Mouse (Mus musculus) heart, adult 8-10 months (tissue): ENCODE measurements around the gene Pde4d. TPM values are rescaled to one million over a fixed set of nuclear protein-coding genes. Genes with fewer than 3 reads are reported as not detected.

Experiments used
- DNase-seq: peaks from one replicate; pipeline ENCODE4 v3.0.0; 2022; ENCODE audit warnings: low spot score
- total RNA-seq, 4 experiments: library from RNA; stranded (reverse); gene quantifications; 2 replicates each; pipeline ENCODE4 v1.2.4; 2022

Pde4d gene
- total RNA-seq, 4 experiments from 2014 or later: 35.5 to 45.7 (median 42.5) TPM

- DNase-seq: no peak
Measured at GRCm38 (mm10) chr13:109491829-109492228, 1042.1 kb downstream of the Pde4d start.

- no peak for DNase-seq
Measured at GRCm38 (mm10) chr13:109500336-109500735, 1050.6 kb downstream of the Pde4d start.

GRCm38 (mm10) chr13:109502796-109503195 lies 1053.0 kb downstream of the Pde4d start:
- no peak for DNase-seq

- DNase-seq: no peak
Measured at GRCm38 (mm10) chr13:109506754-109507153, 1057.0 kb downstream of the Pde4d start.

DNA sequence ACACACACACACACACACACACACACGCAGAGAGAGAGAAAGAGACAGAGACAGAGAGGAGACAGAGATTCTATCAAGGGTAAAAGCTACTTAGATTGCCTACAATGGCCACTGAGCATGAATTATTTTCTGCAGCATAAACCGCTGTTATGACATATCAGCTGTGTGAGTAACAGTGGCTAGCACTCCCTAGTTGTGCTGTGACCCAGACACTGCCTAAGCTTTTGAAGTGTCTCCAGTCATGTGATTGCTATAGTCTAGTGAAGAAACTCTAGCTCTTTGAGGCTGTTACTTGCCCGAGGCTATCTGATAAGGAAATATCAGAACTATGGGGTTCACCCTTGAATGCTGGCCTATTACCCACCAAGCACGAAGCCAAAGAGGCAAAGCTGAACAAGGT lies 1058.7 kb downstream of the Pde4d start:
- no peak for DNase-seq

DNA sequence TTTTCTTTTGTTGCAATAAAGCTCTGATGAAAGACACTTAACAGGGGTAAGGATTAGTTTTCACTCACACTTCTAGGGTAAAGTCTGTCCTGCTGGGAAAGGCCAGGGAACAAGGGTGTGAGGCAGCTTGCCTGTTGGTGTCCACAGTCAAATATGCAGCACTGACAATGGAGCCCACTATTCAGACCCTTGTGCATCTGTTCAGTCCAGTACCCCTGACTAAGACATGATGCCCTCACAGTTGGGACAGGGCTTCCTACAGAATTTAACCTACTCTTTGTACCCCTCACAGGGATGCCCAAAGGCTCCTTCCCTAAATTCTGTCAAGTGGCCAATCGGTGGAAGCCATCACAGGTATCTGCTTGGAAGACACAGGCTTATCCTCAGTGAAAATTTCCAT lies 1068.4 kb downstream of the Pde4d start:
- DNase-seq: no peak

- DNase-seq: no peak
Measured at GRCm38 (mm10) chr13:109519485-109519884, 1069.7 kb downstream of the Pde4d start.

GRCm38 (mm10) chr13:109519966-109520646 lies 1070.4 kb downstream of the Pde4d start:
- DNase-seq: no peak

GRCm38 (mm10) chr13:109533838-109534523 lies 1084.2 kb downstream of the Pde4d start:
- no peak for DNase-seq

GRCm38 (mm10) chr13:109534709-109535284 lies 1085.0 kb downstream of the Pde4d start:
- no peak for DNase-seq

GRCm38 (mm10) chr13:109536636-109537035 lies 1086.9 kb downstream of the Pde4d start:
- no peak for DNase-seq

GRCm38 (mm10) chr13:109539371-109539770 lies 1089.6 kb downstream of the Pde4d start:
- DNase-seq: no peak

- no peak for DNase-seq
Measured at GRCm38 (mm10) chr13:109544646-109545045, 1094.9 kb downstream of the Pde4d start.

DNA sequence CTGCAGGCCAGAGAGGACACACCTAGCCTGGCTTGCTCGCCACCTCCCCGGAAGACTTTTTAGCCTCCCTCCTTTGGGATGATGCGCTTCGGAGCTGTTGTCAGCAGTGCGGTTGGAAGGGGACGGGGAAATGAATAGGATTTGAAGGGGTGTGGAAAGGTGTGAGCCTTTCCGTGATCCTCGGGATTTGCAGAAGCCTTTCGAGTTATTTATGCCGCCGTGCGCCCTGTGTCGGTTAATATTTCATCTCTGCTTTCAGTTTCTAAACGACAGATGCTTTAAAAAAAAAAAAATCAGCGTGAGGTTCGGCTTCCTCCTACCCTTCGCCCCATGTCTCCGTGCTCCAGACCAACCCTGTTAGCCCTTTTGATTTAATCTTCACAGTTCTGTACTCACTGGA lies 1096.6 kb downstream of the Pde4d start:
- no peak for DNase-seq

DNA sequence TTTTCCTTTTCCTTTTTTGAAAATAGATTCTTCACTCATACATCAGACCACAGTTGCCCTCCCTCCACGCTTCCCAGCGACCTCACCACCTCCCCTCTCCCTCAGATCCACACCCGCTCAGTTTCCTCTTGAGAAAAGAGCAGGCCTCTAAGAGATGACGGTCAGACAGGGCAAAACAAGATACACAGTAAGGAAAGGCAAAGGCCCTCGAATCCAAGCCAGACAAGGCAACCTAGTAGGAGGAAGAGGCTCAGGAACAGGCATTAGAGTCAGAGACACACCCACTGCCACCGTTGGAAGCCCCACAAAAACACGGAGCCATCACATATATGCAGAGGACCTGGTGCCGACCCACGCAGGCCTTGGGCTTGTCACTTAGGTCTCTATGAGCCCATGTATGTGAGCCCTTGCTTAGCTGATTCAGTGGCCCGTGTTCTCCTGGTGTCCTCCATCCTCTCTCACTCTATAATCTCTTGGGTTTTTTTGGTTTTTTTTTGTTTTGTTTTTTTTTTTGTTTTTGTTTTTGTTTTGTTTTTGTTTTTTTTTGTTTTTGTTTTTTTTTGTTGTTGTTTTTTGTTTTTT lies 1097.3 kb downstream of the Pde4d start:
- no peak for DNase-seq

DNA sequence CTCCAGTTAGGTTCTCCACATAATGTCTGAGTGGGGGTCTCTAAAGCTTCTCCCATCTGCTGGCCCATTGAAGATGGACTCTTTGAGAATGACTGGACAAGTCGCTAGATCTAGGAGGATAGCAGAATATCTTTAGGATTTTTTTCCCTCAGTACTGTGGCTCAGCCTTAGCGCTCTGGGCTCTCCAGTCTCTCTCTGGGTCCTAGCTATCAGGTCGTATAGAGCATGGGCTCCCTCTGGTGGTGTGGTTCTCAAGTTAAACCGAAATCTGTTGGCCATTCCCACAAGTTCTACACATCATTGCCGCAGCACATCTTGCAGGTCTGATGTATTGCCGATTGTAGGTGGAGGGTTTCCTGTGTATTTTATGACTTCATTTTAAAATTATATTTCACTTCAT lies 1098.0 kb downstream of the Pde4d start:
- DNase-seq: peak; percentile 67

DNA sequence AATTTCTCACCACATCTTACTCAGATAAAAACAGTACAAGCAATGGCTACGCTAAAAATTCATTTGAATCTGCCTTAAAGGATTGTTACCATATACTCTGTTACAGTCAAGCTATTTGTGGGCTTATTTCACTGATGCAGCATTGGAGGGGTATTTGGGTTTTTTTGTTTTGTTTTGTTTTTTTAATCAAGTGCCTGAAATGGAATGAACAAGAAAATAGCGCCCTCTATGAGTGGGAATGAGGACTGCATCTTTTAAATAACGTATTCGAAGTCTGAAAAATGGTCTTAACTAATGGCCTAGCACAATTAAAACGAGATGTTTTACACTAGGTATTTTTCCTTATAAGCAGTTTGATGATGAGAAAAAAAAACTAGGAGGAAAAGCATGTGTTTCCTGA lies 1098.5 kb downstream of the Pde4d start:
- no peak for DNase-seq

DNA sequence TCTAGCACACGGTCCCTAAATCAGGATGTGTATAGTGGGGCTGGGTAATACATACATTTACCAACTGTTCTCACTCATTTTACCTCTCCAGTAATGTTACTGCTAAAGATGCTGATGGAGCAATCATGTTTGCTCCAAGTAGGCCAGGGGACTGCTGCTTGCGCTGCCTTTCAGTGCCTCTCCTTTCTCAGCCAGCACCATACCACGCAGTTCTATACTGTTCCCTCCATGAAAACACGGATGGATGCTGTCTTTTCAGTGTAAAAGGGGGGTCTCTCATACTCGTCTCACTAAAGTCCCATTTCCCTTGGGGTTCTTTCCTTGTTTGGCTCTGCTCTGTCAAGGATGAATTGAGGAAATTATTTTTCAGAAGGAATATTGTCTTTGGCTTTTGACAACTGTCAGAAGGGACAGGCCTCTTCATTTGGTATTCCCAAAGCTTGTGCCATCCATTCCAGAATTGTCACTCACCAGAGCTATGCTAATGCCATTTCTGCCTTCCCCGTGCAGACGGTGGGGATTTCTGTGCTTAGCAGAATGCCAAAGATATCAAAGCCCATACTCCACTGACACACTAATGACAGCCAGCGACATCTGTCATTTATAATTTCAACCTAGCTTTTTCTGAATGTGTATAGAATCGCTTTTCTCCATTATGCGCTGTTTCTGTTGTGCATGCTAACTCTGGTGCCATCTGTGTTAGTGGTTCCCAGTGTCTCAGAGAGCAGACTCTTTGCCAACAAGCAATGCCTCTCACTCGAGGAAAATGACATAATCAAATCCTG lies 1099.2 kb downstream of the Pde4d start:
- no peak for DNase-seq

- no peak for DNase-seq
Measured at GRCm38 (mm10) chr13:109551836-109552235, 1102.1 kb downstream of the Pde4d start.

DNA sequence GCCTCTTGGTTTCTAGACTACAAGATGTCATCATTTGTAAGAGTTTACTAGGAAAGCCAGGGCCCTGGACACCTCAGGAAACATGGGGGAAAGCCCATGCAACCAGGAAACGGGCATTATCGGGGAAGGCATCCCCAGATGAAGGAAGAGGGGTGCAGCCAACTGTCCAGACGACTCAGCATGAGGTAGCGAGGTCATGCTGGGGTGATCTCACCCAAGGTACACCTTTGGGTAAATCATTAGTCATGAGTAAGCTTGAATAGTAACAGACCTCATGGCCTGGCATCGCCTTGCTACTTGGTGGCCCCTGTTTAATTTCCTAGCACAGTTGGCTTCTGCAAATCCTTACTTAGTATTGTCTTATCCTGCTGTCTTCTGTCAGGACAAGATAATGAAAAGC lies 1105.8 kb downstream of the Pde4d start:
- DNase-seq: no peak

DNA sequence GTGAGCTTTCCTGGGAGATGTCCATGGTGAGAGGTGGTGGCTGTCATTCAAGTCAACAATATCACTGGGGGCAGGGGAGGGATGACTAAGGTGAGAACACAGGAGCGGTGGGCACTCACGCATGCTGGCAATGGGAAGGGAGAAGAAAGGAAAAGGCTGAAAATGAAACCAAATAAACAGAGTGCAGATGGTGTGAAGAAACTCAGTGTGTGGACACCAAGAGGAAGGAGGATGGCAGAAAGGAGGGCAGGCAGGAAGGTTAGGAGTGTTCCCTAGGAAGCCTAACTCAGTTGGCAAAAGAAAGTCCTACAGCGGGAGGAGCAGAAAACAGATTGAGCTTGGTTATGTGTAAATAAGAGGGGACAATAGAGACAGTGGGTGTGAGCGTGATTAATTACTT lies 1107.1 kb downstream of the Pde4d start:
- DNase-seq: no peak
